Mouse (Mus musculus) CD4-positive, CD25-positive, alpha-beta regulatory T cell, adult 9 weeks (primary cell): Measurements from ENCODE around the gene Olfr92. TPM values are rescaled to one million over a fixed set of nuclear protein-coding genes. Genes with fewer than 3 reads are reported as not detected.

Experiments
- polyA plus RNA-seq: library from polyadenylated mRNA; unstranded; fragments of 100-300 nt; shearing (Covaris generic); gene quantifications from one replicate; pipeline ENCODE4 v1.2.1, GENCODE M21; 2017

Gene Olfr92
- not detected for polyA plus RNA-seq

GRCm38 (mm10) chr17:37119988-37120387 is at the start of gene Olfr92:
TSS of gene Olfr92 (minus strand) at chr17:37120088.

GRCm38 (mm10) chr17:37161394-37161793 is 41.5 kb upstream of the Olfr92 start, which contains the start of gene Olfr93:
TSS of gene Olfr93 (minus strand) at chr17:37161494.

GRCm38 (mm10) chr17:37098178-37098577 is 21.7 kb downstream of the Olfr92 start, which contains the start of gene Olfr91:
TSS of gene Olfr91 (minus strand) at chr17:37098278.

GRCm38 (mm10) chr17:37088399-37088798 is 31.5 kb downstream of the Olfr92 start, which contains the start of gene Olfr90:
TSS of gene Olfr90 (minus strand) at chr17:37088499.

Other genes with a start within 250 kb of the Olfr92 start
- not detected for gene Trim40, start 230.0 kb downstream of the Olfr92 start, polyA plus RNA-seq
- not detected for gene Trim31, start 222.0 kb downstream of the Olfr92 start, polyA plus RNA-seq
- not detected for gene Rnf39, start 177.2 kb downstream of the Olfr92 start, polyA plus RNA-seq
- gene Ppp1r11, start 168.3 kb downstream of the Olfr92 start, polyA plus RNA-seq: 176 TPM
- gene Znrd1, start 161.5 kb downstream of the Olfr92 start, polyA plus RNA-seq: 108 TPM
- 4.0 TPM for gene Znrd1as, start 161.5 kb downstream of the Olfr92 start, polyA plus RNA-seq
- gene 2410137M14Rik, start 138.9 kb downstream of the Olfr92 start, polyA plus RNA-seq: not detected
- 0.20 TPM for gene H2-M5, start 130.6 kb downstream of the Olfr92 start, polyA plus RNA-seq
- gene Zfp57, start 118.9 kb downstream of the Olfr92 start, polyA plus RNA-seq: not detected
- gene Mog, start 96.7 kb downstream of the Olfr92 start, polyA plus RNA-seq: not detected
- gene Gabbr1, start 74.1 kb downstream of the Olfr92 start, polyA plus RNA-seq: 10.5 TPM
- gene Olfr90, start 31.6 kb downstream of the Olfr92 start, polyA plus RNA-seq: 0.09 TPM
- gene Olfr91, start 21.8 kb downstream of the Olfr92 start, polyA plus RNA-seq: not detected
- gene Olfr93, start 41.4 kb upstream of the Olfr92 start, polyA plus RNA-seq: not detected
- gene Ubd, start 73.8 kb upstream of the Olfr92 start, polyA plus RNA-seq: 0.30 TPM
- not detected for gene Olfr94, start 80.9 kb upstream of the Olfr92 start, polyA plus RNA-seq
- not detected for gene Olfr95, start 93.0 kb upstream of the Olfr92 start, polyA plus RNA-seq
- gene Olfr96, start 100.1 kb upstream of the Olfr92 start, polyA plus RNA-seq: not detected
- gene Olfr97, start 117.2 kb upstream of the Olfr92 start, polyA plus RNA-seq: not detected
- not detected for gene Olfr98, start 143.7 kb upstream of the Olfr92 start, polyA plus RNA-seq
- gene H2-M3, start 150.1 kb upstream of the Olfr92 start, polyA plus RNA-seq: 132 TPM
- gene Olfr99, start 163.4 kb upstream of the Olfr92 start, polyA plus RNA-seq: 3.7 TPM
- not detected for gene Olfr101, start 184.2 kb upstream of the Olfr92 start, polyA plus RNA-seq
- gene Olfr102, start 197.0 kb upstream of the Olfr92 start, polyA plus RNA-seq: not detected
- gene Olfr103, start 219.6 kb upstream of the Olfr92 start, polyA plus RNA-seq: not detected
- not detected for gene Olfr104-ps, start 239.5 kb upstream of the Olfr92 start, polyA plus RNA-seq